Mouse (Mus musculus): ENCODE results near the gene Rad51.

DNA sequence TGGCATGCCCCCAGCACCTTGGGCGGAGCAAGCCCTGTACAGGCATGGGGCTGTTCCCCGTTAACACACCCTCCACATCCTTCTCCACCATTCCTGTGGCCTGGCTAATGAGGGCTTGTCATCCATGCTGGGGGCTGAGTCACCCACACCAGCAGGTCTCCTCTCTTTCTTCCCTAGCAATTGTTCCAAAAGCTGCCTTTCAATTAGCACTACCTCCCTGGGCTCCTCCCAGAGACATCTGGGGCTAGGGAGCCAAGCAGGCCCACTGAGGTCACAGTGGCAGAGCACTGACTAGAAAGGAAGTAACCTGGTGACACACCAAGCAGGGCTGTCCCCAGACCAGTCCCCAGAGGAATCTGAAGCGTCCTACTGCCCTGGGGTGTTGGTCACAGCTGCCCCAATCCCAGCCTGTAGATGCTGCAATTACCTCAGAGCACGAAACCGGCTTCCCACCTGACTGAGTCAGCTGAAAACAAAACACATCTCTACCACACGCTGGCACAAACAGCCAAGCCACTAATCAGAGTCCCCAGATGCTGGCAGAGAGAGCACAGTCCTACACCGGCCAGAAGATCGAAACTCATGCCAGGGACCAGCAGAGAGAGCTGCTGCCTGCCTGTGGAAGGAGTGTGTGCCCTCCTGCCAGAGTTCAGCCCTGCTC, 61.5 kb downstream of the Rad51 start, which contains the start of gene Gm14137:
- TF ChIP-seq CTCF (IDR thresholded peaks at IDR 0.05; ENCODE audit: low read depth, low read length) (no peak), GATA1 (IDR thresholded peaks at IDR 0.05; ENCODE audit: borderline replicate concordance, low read length) (no peak)
